Mouse (Mus musculus): ENCODE data around the gene Rbm44. TPM values are rescaled to one million over a fixed set of nuclear protein-coding genes. Genes with fewer than 3 reads are reported as not detected.

Rbm44 gene
- polyA plus RNA-seq, 1 experiment from 2014 or later: 0.67 TPM

DNA sequence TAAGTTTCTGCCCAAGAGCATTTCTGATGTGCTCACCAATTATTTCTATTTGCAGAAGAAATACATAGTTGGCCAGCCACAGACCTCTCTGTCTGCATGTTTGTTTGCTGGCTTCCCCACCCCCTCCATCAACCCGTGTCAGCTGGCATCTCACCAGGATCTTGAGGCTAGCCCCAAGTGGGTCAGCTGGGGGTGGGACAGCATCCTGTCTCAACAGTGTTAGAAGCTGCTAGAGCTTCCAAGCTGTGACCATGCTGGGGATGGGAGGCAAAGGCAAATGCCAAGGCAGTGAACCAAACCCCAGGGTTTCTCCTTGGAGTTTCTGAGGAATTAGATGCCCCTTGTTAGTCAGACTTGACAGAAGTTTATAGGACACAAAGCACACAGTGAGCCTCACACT lies 71.1 kb downstream of the Rbm44 start:
- H3K4me1 ChIP-seq (replicated peaks): 0 out of 2 replicates have a peak, but pooled peaks cover 5% of the 10 kb centered on the region
- H3K27ac ChIP-seq: no peak overlapping the region
- H3K4me3 ChIP-seq (replicated peaks): no peak overlapping the region
- no peaks in the 10 kb centered on the region for H3K36me3 ChIP-seq
- WGBS: 18% methylated on average over 1 of the region's 1 CpGs
- no peak for ATAC-seq
- H3K9me3 ChIP-seq: no peaks in the 10 kb centered on the region
- H3K27me3 ChIP-seq (replicated peaks): no peaks in the 10 kb centered on the region
- H3K9ac ChIP-seq: no peak overlapping the region
- H3K4me2 ChIP-seq (replicated peaks): no peak overlapping the region

- Histone ChIP-seq H3K9me3 (no peaks in the 10 kb centered on the region), H3K36me3 (no peaks in the 10 kb centered on the region), H3K4me1 (replicated peaks) (0 out of 2 replicates have a peak, but pooled peaks cover 3% of the 10 kb centered on the region), H3K27ac (no peak overlapping the region), H3K27me3 (replicated peaks) (no peaks in the 10 kb centered on the region), H3K4me2 (replicated peaks) (no peak overlapping the region), H3K4me3 (replicated peaks) (no peak overlapping the region), H3K9ac (no peak overlapping the region)
- 56% methylated on average over 10 of the region's 10 CpGs for WGBS
- ATAC-seq: no peak
Observed at GRCm38 (mm10) chr1:91216504-91217267, 71.8 kb downstream of the Rbm44 start.

- WGBS: 81% methylated on average over 7 of the region's 7 CpGs
- Histone ChIP-seq H3K36me3 (no peaks in the 10 kb centered on the region), H3K9ac (no peak overlapping the region), H3K4me2 (replicated peaks) (no peak overlapping the region), H3K4me3 (replicated peaks) (no peak overlapping the region), H3K9me3 (no peaks in the 10 kb centered on the region), H3K4me1 (replicated peaks) (no peaks in the 10 kb centered on the region), H3K27ac (no peak overlapping the region), H3K27me3 (replicated peaks) (no peaks in the 10 kb centered on the region)
- no peak for ATAC-seq
Observed at GRCm38 (mm10) chr1:91219641-91220321, 74.9 kb downstream of the Rbm44 start.

DNA sequence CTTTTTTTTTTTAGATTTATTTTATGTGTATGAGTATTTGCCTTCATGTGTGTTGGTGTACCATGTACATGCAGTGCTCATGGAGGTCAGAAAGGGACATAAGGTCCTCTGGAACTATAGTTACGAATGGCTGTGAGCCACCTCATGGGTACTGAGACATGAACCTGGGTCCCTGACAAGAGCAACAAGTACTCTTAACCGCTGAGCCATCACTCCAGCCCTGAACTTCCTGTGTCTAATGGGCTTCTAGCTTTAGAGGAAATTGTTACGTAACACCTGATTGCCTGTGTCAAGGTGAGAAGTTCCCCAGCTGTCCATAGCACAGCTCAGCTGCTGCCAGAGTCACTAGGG lies 75.4 kb downstream of the Rbm44 start:
- Histone ChIP-seq H3K9me3 (no peaks in the 10 kb centered on the region), H3K36me3 (no peaks in the 10 kb centered on the region), H3K27ac (no peak overlapping the region), H3K9ac (no peak overlapping the region), H3K27me3 (replicated peaks) (no peaks in the 10 kb centered on the region), H3K4me3 (replicated peaks) (no peak overlapping the region), H3K4me2 (replicated peaks) (no peak overlapping the region), H3K4me1 (replicated peaks) (no peaks in the 10 kb centered on the region)
- WGBS: 77% methylated on average over 3 of the region's 3 CpGs
- ATAC-seq: no peak

Other genes with a start within 250 kb of the Rbm44 start
- gene Mlph, start 230.0 kb upstream of the Rbm44 start, polyA plus RNA-seq (2015; fragmentation: Nextera tagmentation; extraction: Ambion mirVana): 0.85 and 1.6 TPM in 2 replicates
- not detected in 2 replicates for gene Prlh, start 192.0 kb upstream of the Rbm44 start, polyA plus RNA-seq (2015; fragmentation: Nextera tagmentation; extraction: Ambion mirVana)
- gene Rab17, start 175.4 kb upstream of the Rbm44 start, polyA plus RNA-seq (2015; fragmentation: Nextera tagmentation; extraction: Ambion mirVana): 35.2 and 41.0 TPM in 2 replicates
- gene Lrrfip1, start 146.4 kb upstream of the Rbm44 start, polyA plus RNA-seq (2015; fragmentation: Nextera tagmentation; extraction: Ambion mirVana): 58.7 and 63.5 TPM in 2 replicates
- gene Ramp1, start 34.7 kb downstream of the Rbm44 start, polyA plus RNA-seq (2015; fragmentation: Nextera tagmentation; extraction: Ambion mirVana): 7.9 and 9.4 TPM in 2 replicates
- gene Ube2f, start 105.2 kb downstream of the Rbm44 start, polyA plus RNA-seq (2015; fragmentation: Nextera tagmentation; extraction: Ambion mirVana): 65.1 and 66.7 TPM in 2 replicates
- gene Scly, start 153.2 kb downstream of the Rbm44 start, polyA plus RNA-seq (2015; fragmentation: Nextera tagmentation; extraction: Ambion mirVana): 18.6 and 21.7 TPM in 2 replicates
- 0.04 TPM in 2 replicates for gene Espnl, start 177.0 kb downstream of the Rbm44 start, polyA plus RNA-seq (2015; fragmentation: Nextera tagmentation; extraction: Ambion mirVana)
- gene Klhl30, start 205.9 kb downstream of the Rbm44 start, polyA plus RNA-seq (2015; fragmentation: Nextera tagmentation; extraction: Ambion mirVana): 0.44 and 0.53 TPM in 2 replicates
- gene Erfe, start 221.3 kb downstream of the Rbm44 start, polyA plus RNA-seq (2015; fragmentation: Nextera tagmentation; extraction: Ambion mirVana): 9.5 and 10.0 TPM in 2 replicates